Mouse (Mus musculus): ENCODE results near the gene Cped1.

The Cped1 gene

DNA sequence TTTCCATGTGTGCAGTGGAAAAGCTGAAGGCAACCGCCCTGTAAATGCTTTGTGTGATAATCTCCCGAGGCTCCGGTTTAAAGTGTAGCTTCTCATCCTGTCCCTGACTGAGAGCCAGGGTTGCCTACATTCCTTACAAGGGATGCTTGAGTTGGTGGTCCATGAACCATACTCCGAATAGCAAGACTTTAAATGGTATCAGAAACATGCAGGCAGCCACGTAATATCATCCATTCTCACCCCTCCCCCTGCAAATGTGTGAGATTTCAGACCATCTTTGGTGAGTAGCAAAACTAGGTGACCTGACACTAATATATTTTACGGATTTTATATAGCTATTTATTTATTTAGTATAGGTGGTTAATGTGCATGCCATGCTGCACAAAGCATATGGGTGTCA, 311.3 kb downstream of the Cped1 start:
- no peak for DNase-seq (ENCODE audit: low spot score)

DNA sequence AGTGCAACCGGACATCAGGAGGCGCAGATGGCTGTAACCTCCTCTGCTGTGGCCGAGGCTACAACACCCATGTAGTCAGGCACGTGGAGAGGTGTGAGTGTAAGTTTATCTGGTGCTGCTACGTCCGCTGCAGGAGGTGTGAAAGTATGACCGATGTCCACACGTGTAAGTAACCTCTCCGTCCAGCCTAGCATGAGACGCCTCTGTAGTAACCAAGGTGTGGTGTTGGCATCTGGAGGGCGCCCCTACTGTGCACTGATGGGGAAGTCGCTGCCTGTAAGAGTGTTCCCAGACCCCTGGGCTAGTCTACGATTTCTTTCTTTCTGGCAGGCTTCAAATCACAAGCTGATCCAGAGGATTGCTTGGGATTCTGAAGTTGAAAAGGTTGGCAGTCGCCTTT, 312.3 kb downstream of the Cped1 start:
- DNase-seq (ENCODE audit: low spot score), result no peak
